In genomic region chr11:119933819-119934583, GRCm38 (mm10) we compare ENCODE assay signal across 10 mouse cellular contexts. TPM values are rescaled to one million over a fixed set of nuclear protein-coding genes. Genes with fewer than 3 reads are reported as not detected.
DNase-seq lines count a peak whose midpoint lies in the region; ATAC-seq and TF ChIP-seq lines count a peak whose summit lies in the region.
"Had no signal": no experiment of that assay in that cellular context is flagged by ENCODE, and none has a peak within 500 bp of the region (broad histone marks: within the 10 kb centered on the region; RNA-seq: fewer than 3 reads in every experiment).

No protein-coding gene starts in this region.

- TF ChIP-seq POLR2A in thymus, adult 2 months (IDR thresholded peaks at IDR 0.05; ENCODE audit: control insufficient read depth, extremely low read depth, insufficient read depth, low read length, poor library complexity), result no peak

- no peak for TF ChIP-seq CTCF in thymus, adult 2 months (IDR thresholded peaks at IDR 0.05; ENCODE audit: borderline replicate concordance, control insufficient read depth, extremely low read depth, insufficient read depth, low read length, poor library complexity)

- no peaks in the 10 kb centered on the region for H3K9me3 ChIP-seq in forebrain, embryonic 15.5 days
- peaks cover 3% of the 10 kb centered on the region; the same call in 1 of the 2 replicates for H3K9me3 ChIP-seq in forebrain, embryonic 10.5 days
- H3K9me3 ChIP-seq: heart, embryonic 10.5 days had no signal

- H3K27ac ChIP-seq in forebrain, embryonic 15.5 days (replicated peaks), result peak overlapping the region; percentile 16; the same call in 1 of the 2 replicates
- H3K27ac ChIP-seq in forebrain, embryonic 10.5 days, result no peak overlapping the region
- H3K27ac ChIP-seq in thymus, adult 2 months (ENCODE audit: control insufficient read depth, insufficient read depth, low read length), result no peak overlapping the region
- H3K27ac ChIP-seq: heart, embryonic 10.5 days had no signal

- DNase-seq in forebrain, embryonic 10.5 days (ENCODE audit: extremely low spot score, low spot score), result no peak
- DNase-seq in thymus, adult 2 months, result peak; percentile 36
- no peak for DNase-seq in thymus, adult 18-20 months
- peak; percentile 87 for DNase-seq in naive thymus-derived CD4-positive, alpha-beta T cell, adult 2 months (ENCODE audit: low read depth)
- no peak for DNase-seq in kidney, postnatal 4 days
- no peak for DNase-seq in retina, postnatal 1 day
- no peak for DNase-seq in adrenal gland, postnatal 4 days (ENCODE audit: low spot score in 2 of 2)

- H3K27me3 ChIP-seq in forebrain, embryonic 15.5 days, result no peaks in the 10 kb centered on the region
- peaks cover 13% of the 10 kb centered on the region for H3K27me3 ChIP-seq in forebrain, embryonic 10.5 days (ENCODE audit: poor library complexity, severe bottlenecking)
- H3K27me3 ChIP-seq in thymus, adult 2 months (ENCODE audit: control insufficient read depth, insufficient read depth, low read length), result no peaks in the 10 kb centered on the region

- no peak for ATAC-seq in forebrain, embryonic 15.5 days (replicated peaks)
- ATAC-seq: hindbrain, embryonic 16.5 days had no signal

- no peak overlapping the region for H3K9ac ChIP-seq in forebrain, embryonic 15.5 days (replicated peaks)

- no peaks in the 10 kb centered on the region for H3K36me3 ChIP-seq in forebrain, embryonic 15.5 days
- no peaks in the 10 kb centered on the region for H3K36me3 ChIP-seq in forebrain, embryonic 10.5 days (replicated peaks)
- no peaks in the 10 kb centered on the region for H3K36me3 ChIP-seq in thymus, adult 2 months (ENCODE audit: control insufficient read depth, insufficient read depth, low read length)
- H3K36me3 ChIP-seq: heart, embryonic 10.5 days had no signal

- H3K4me2 ChIP-seq in forebrain, embryonic 15.5 days (replicated peaks), result no peak overlapping the region

- H3K4me1 ChIP-seq in forebrain, embryonic 15.5 days, result peaks cover 41% of the 10 kb centered on the region
- H3K4me1 ChIP-seq in forebrain, embryonic 10.5 days, result peaks cover 55% of the 10 kb centered on the region
- peaks cover 64% of the 10 kb centered on the region for H3K4me1 ChIP-seq in thymus, adult 2 months (replicated peaks; ENCODE audit: control insufficient read depth, insufficient read depth, low read length)

- 88% methylated on average over 8 of the region's 8 CpGs for WGBS in forebrain, embryonic 15.5 days
- 85% methylated on average over 8 of the region's 8 CpGs for WGBS in forebrain, embryonic 10.5 days
- WGBS in thymus, adult 2 months, result 15% methylated on average over 8 of the region's 8 CpGs

- H3K4me3 ChIP-seq in forebrain, embryonic 15.5 days, result no peak overlapping the region
- no peak overlapping the region for H3K4me3 ChIP-seq in forebrain, embryonic 10.5 days
- H3K4me3 ChIP-seq in thymus, adult 2 months (ENCODE audit: control insufficient read depth, insufficient read depth, low read length), result no peak overlapping the region
- H3K4me3 ChIP-seq: heart, embryonic 10.5 days had no signal

RNA-seq across cellular contexts. Expression of gene Baiap2, which starts 8.6 kb away (rescaled TPM):
- 28.1 and 34.0 TPM in 2 replicates for polyA plus RNA-seq in forebrain, embryonic 15.5 days (2015; fragmentation: Nextera tagmentation; extraction: Ambion mirVana)
- 9.6 and 11.1 TPM in 2 replicates for polyA plus RNA-seq in forebrain, embryonic 10.5 days (2016; fragmentation: Nextera tagmentation; extraction: Ambion mirVana)
- polyA plus RNA-seq in thymus, adult 2 months (2012; rRNA removed), result 53.7 and 59.8 TPM in 2 replicates
- 10 to 100 TPM; 24.1 to 26.5 TPM for total RNA-seq in adrenal gland, postnatal 4 days (2021)

RNA-seq across cellular contexts. Expression of gene Chmp6, which starts 20.8 kb away (rescaled TPM):
- polyA plus RNA-seq in forebrain, embryonic 15.5 days (2015; fragmentation: Nextera tagmentation; extraction: Ambion mirVana), result 94.2 and 95.7 TPM in 2 replicates
- polyA plus RNA-seq in forebrain, embryonic 10.5 days (2016; fragmentation: Nextera tagmentation; extraction: Ambion mirVana), result 114 and 124 TPM in 2 replicates
- polyA plus RNA-seq in thymus, adult 2 months (2012; rRNA removed), result 59.2 and 59.7 TPM in 2 replicates
- 10 to 100 TPM; 51.4 to 54.3 TPM for total RNA-seq in adrenal gland, postnatal 4 days (2021)

Comparison
In these comparisons a context has a peak if more than half of its experiments do, and no peak if none do; other contexts are left out.
1. DNase-seq: peak in thymus, adult 2 months (single experiment) and naive thymus-derived CD4-positive, alpha-beta T cell, adult 2 months (single experiment); none in forebrain, embryonic 10.5 days (single experiment), thymus, adult 18-20 months (0 of 2), kidney, postnatal 4 days (0 of 2), retina, postnatal 1 day (single experiment) and adrenal gland, postnatal 4 days (0 of 2).